Mouse (Mus musculus): ENCODE data around the gene Plppr2.

Gene Plppr2

GRCm38 (mm10) chr9:21936692-21937570, at the start of gene Plppr2:
Gene Plppr2 (plus strand): TSS chr9:21937033.
- DNase-seq (ENCODE audit: low spot score in 2 of 2): peak; percentile 95 to 97

- no peak for DNase-seq (ENCODE audit: low spot score in 2 of 2)
Observed at GRCm38 (mm10) chr9:21889229-21889628, 47.6 kb upstream of the Plppr2 start.

GRCm38 (mm10) chr9:21901223-21901820, 35.5 kb upstream of the Plppr2 start:
- peak in 1 of 2 experiments; percentile 59 for DNase-seq (ENCODE audit: low spot score in 2 of 2)

- DNase-seq (ENCODE audit: low spot score in 2 of 2): no peak
Observed at GRCm38 (mm10) chr9:21904031-21904430, 32.8 kb upstream of the Plppr2 start.

GRCm38 (mm10) chr9:21908216-21908615, 28.6 kb upstream of the Plppr2 start:
- DNase-seq (ENCODE audit: low spot score in 2 of 2): no peak

- DNase-seq (ENCODE audit: low spot score in 2 of 2): no peak
Observed at GRCm38 (mm10) chr9:21909474-21910223, 27.2 kb upstream of the Plppr2 start.

- no peak for DNase-seq (ENCODE audit: low spot score in 2 of 2)
Observed at GRCm38 (mm10) chr9:21916851-21917492, 19.9 kb upstream of the Plppr2 start.

- DNase-seq (ENCODE audit: low spot score in 2 of 2): peak in 1 of 2 experiments; percentile 60
Observed at GRCm38 (mm10) chr9:21917493-21918034, 19.3 kb upstream of the Plppr2 start.

- DNase-seq (ENCODE audit: low spot score in 2 of 2): peak; percentile 79 to 92
Observed at GRCm38 (mm10) chr9:21918035-21918592, 18.7 kb upstream of the Plppr2 start, which contains the start of gene Rab3d. Gene Rab3d (minus strand): TSS chr9:21918192.

GRCm38 (mm10) chr9:21918692-21919384, 18.0 kb upstream of the Plppr2 start:
- DNase-seq (ENCODE audit: low spot score in 2 of 2): no peak

GRCm38 (mm10) chr9:21923036-21923435, 13.8 kb upstream of the Plppr2 start:
- DNase-seq (ENCODE audit: low spot score in 2 of 2): no peak

- DNase-seq (ENCODE audit: low spot score in 2 of 2): no peak
Observed at GRCm38 (mm10) chr9:21923490-21924098, 13.2 kb upstream of the Plppr2 start.

GRCm38 (mm10) chr9:21924099-21924493, 12.7 kb upstream of the Plppr2 start:
- DNase-seq (ENCODE audit: low spot score in 2 of 2): no peak

GRCm38 (mm10) chr9:21925034-21925433, 11.8 kb upstream of the Plppr2 start:
- DNase-seq (ENCODE audit: low spot score in 2 of 2): no peak

GRCm38 (mm10) chr9:21925506-21925905, 11.3 kb upstream of the Plppr2 start:
- DNase-seq (ENCODE audit: low spot score in 2 of 2): no peak

GRCm38 (mm10) chr9:21926155-21926554, 10.7 kb upstream of the Plppr2 start:
- DNase-seq (ENCODE audit: low spot score in 2 of 2): no peak

- no peak for DNase-seq (ENCODE audit: low spot score in 2 of 2)
Observed at GRCm38 (mm10) chr9:21926784-21927183, 10.0 kb upstream of the Plppr2 start.

- DNase-seq (ENCODE audit: low spot score in 2 of 2): peak; percentile 61 to 85
Observed at GRCm38 (mm10) chr9:21927208-21927753, 9.6 kb upstream of the Plppr2 start, which contains the start of the genes Ccdc159 and Tmem205. Gene Ccdc159 (plus strand): TSS chr9:21927471. Gene Tmem205 (minus strand): TSS chr9:21927556.

GRCm38 (mm10) chr9:21929208-21929607, 7.6 kb upstream of the Plppr2 start:
- DNase-seq (ENCODE audit: low spot score in 2 of 2): no peak

- no peak for DNase-seq (ENCODE audit: low spot score in 2 of 2)
Observed at GRCm38 (mm10) chr9:21932006-21932405, 4.8 kb upstream of the Plppr2 start.

All from cerebellum, postnatal 4 days (tissue).